Mouse (Mus musculus): ENCODE data around the gene 1190005I06Rik.
A peak's percentile ranks its signal among the peaks of the same experiment; 100 is the strongest.

DNA sequence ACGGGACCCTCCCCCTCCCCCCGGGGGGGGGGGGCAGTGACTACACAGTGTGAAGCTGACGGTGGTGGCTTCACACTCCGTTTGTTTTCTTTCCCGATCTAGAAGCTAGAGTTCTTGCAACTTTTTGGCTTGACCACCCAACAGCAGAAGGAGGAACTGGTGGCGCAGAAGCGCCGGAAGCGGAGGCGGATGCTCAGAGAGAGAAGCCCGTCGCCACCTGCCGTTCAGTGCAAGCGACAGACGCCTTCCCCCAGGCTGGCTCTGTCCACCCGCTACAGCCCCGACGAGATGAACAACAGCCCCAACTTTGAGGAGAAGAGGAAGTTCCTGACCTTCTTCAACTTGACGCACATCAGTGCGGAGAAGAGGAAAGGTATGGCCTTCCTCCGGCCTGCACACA is 74.9 kb downstream of the 1190005I06Rik start:
- TF ChIP-seq CTCF (IDR thresholded peaks at IDR 0.05; ENCODE audit: low read depth) (peak; percentile 20; the same call in 1 of the 2 replicates), EP300 (IDR thresholded peaks at IDR 0.05; ENCODE audit: low read depth) (no peak)

Measured in liver, embryonic 14.5 days (tissue).